ENCODE assay signal across 23 mouse cellular contexts in genomic region chr2:92065269-92065888, GRCm38 (mm10). TPM values are rescaled to one million over a fixed set of nuclear protein-coding genes. Genes with fewer than 3 reads are reported as not detected.
A peak's percentile ranks its signal among the peaks of the same experiment; 100 is the strongest.
DNase-seq lines count a peak whose midpoint lies in the region; ATAC-seq and TF ChIP-seq lines count a peak whose summit lies in the region.
"Had no signal": no experiment of that assay in that cellular context is flagged by ENCODE, and none has a peak within 500 bp of the region (broad histone marks: within the 10 kb centered on the region; RNA-seq: fewer than 3 reads in every experiment).

No protein-coding gene starts in this region.

- WGBS in kidney, embryonic 16.5 days = 83% methylated on average over 8 of the region's 8 CpGs

- no peaks in the 10 kb centered on the region for H3K36me3 ChIP-seq in kidney, embryonic 16.5 days (ENCODE audit: insufficient read depth, low read length)
- H3K36me3 ChIP-seq in CH12.LX (replicated peaks in 1 of 2; ENCODE audit: control insufficient read depth in 1 of 2, insufficient read depth in 1 of 2, low read length in 1 of 2) = no peaks in the 10 kb centered on the region
- H3K36me3 ChIP-seq: forebrain, embryonic 15.5 days; heart, embryonic 15.5 days; limb, embryonic 15.5 days; midbrain, embryonic 13.5 days had no signal

- no peak for TF ChIP-seq CTCF in CH12.LX (conservative IDR thresholded peaks at IDR 0.05 in 1 of 2, IDR thresholded peaks at IDR 0.05 in 1 of 2; ENCODE audit: low read depth in 2 of 2, low read length in 2 of 2)

- no peak for TF ChIP-seq EP300 in CH12.LX (IDR thresholded peaks at IDR 0.05; ENCODE audit: low read length)

- in situ Hi-C loops in CH12.LX (cut with MboI; ENCODE audit: low pct_ligation_motif_present, low pct_unique_long_range_greater_than_20kb, low sequenced_read_pairs) = no loop called here

- TF ChIP-seq POLR2A in CH12.LX (IDR thresholded peaks at IDR 0.05; ENCODE audit: low read depth, low read length) = peak; percentile 34; the same call in 1 of the 2 replicates

- no peak overlapping the region for H3K4me2 ChIP-seq in kidney, embryonic 16.5 days (replicated peaks; ENCODE audit: low read depth, low read length)
- H3K4me2 ChIP-seq in CH12.LX (ENCODE audit: insufficient read depth, low read depth, poor library complexity, severe bottlenecking) = peak overlapping the region; percentile 41
- H3K4me2 ChIP-seq: forebrain, embryonic 15.5 days; heart, embryonic 15.5 days; limb, embryonic 15.5 days; midbrain, embryonic 13.5 days had no signal

- H3K79me2 ChIP-seq in CH12.LX (replicated peaks; ENCODE audit: control insufficient read depth, extremely low read depth, insufficient read depth, poor library complexity, severe bottlenecking) = no peaks in the 10 kb centered on the region

- no peaks in the 10 kb centered on the region for H3K9me3 ChIP-seq in kidney, embryonic 16.5 days (ENCODE audit: low read length)
- no peaks in the 10 kb centered on the region for H3K9me3 ChIP-seq in CH12.LX (replicated peaks; ENCODE audit: low read length)
- H3K9me3 ChIP-seq: forebrain, embryonic 15.5 days; heart, embryonic 15.5 days; limb, embryonic 15.5 days; midbrain, embryonic 13.5 days had no signal

- TF ChIP-seq RAD21 in CH12.LX (IDR thresholded peaks at IDR 0.05; ENCODE audit: low read depth, low read length) = no peak

- no peak for DNase-seq in kidney, postnatal 4 days
- DNase-seq in CH12.LX (ENCODE audit: extremely low read depth) = peak; percentile 82
- DNase-seq in gonadal fat pad, adult 2 months (ENCODE audit: low read depth) = peak; percentile 46
- no peak for DNase-seq in urinary bladder, postnatal 14 days (ENCODE audit: low spot score)
- DNase-seq in right cerebral cortex, adult 18-20 months = no peak
- DNase-seq: adrenal gland, postnatal 14 days; cerebellum, adult 18-20 months; cerebellum, postnatal 36 days; gastrocnemius, postnatal 14 days; lung, adult 2 months; lung, postnatal 36 days; right cerebral cortex, postnatal 14 days; thymus, adult 2 months had no signal

- H3K27me3 ChIP-seq in kidney, embryonic 16.5 days (ENCODE audit: insufficient read depth, low read length) = peaks cover 14% of the 10 kb centered on the region
- H3K27me3 ChIP-seq in CH12.LX (replicated peaks) = peaks cover 9% of the 10 kb centered on the region
- H3K27me3 ChIP-seq: forebrain, embryonic 15.5 days had no signal

- no peak overlapping the region for H3K27ac ChIP-seq in kidney, embryonic 16.5 days (ENCODE audit: low read length)
- H3K27ac ChIP-seq in CH12.LX (ENCODE audit: insufficient read depth, low read depth) = peak overlapping the region; percentile 73
- H3K27ac ChIP-seq: forebrain, embryonic 15.5 days; heart, embryonic 15.5 days; limb, embryonic 15.5 days; midbrain, embryonic 13.5 days had no signal

- no peak overlapping the region for H3K9ac ChIP-seq in kidney, embryonic 16.5 days (replicated peaks; ENCODE audit: low read length)
- no peak overlapping the region for H3K9ac ChIP-seq in CH12.LX (ENCODE audit: insufficient read depth, low read depth)
- H3K9ac ChIP-seq: forebrain, embryonic 15.5 days; heart, embryonic 15.5 days; limb, embryonic 15.5 days; midbrain, embryonic 13.5 days had no signal

- dilution Hi-C loops in CH12.LX (cut with MboI; ENCODE audit: extremely low pct_ligation_motif_present, extremely low pct_unique_long_range_greater_than_20kb, low sequenced_read_pairs) = no loop called here

- no peaks in the 10 kb centered on the region; the same call in 1 of the 2 replicates for H3K4me1 ChIP-seq in kidney, embryonic 16.5 days (ENCODE audit: insufficient read depth, low read length)
- H3K4me1 ChIP-seq in CH12.LX (ENCODE audit: control insufficient read depth in 1 of 2, insufficient read depth in 2 of 2) = peaks cover 21 to 51% of the 10 kb centered on the region in 2 experiments
- H3K4me1 ChIP-seq: heart, embryonic 15.5 days had no signal

- ATAC-seq in kidney, embryonic 16.5 days (ENCODE audit: low FRiP score, low TSS enrichment) = peak; percentile 46; the same call in 1 of the 2 replicates
- ATAC-seq in monocyte, adult 5-6 weeks (replicated peaks; ENCODE audit: insufficient number of reproducible peaks, low FRiP score, low TSS enrichment, poor library complexity, severe bottlenecking) = peak; percentile 59; the same call in 1 of the 2 replicates
- ATAC-seq: forebrain, embryonic 15.5 days; hindbrain, embryonic 16.5 days; intestine, embryonic 16.5 days; midbrain, embryonic 13.5 days had no signal

- no peak overlapping the region for H3K4me3 ChIP-seq in kidney, embryonic 16.5 days (ENCODE audit: low read length)
- no peak overlapping the region for H3K4me3 ChIP-seq in CH12.LX (replicated peaks in 1 of 3; ENCODE audit: low read depth in 2 of 3, low read length in 2 of 3, poor library complexity in 1 of 3)
- H3K4me3 ChIP-seq: forebrain, embryonic 15.5 days; heart, embryonic 15.5 days; limb, embryonic 15.5 days; midbrain, embryonic 13.5 days; myocyte had no signal

TF ChIP-seq in CH12.LX, 34 proteins besides CTCF, POLR2A, EP300 and RAD21:
- TF ChIP-seq ZC3H11A (IDR thresholded peaks at IDR 0.05; ENCODE audit: low read depth, low read length) = no peak
- no peak for TF ChIP-seq MAFK (IDR thresholded peaks at IDR 0.05; ENCODE audit: insufficient replicate concordance, low read length)
- no peak for TF ChIP-seq CHD1 (IDR thresholded peaks at IDR 0.05; ENCODE audit: low read depth, low read length)
- TF ChIP-seq ZMIZ1 (IDR thresholded peaks at IDR 0.05; ENCODE audit: low read depth, low read length) = no peak
- no peak for TF ChIP-seq RCOR1 (conservative IDR thresholded peaks at IDR 0.05; ENCODE audit: low read depth, low read length)
- no peak for TF ChIP-seq JUND (conservative IDR thresholded peaks at IDR 0.05; ENCODE audit: low read depth, low read length)
- TF ChIP-seq ETS1 (conservative IDR thresholded peaks at IDR 0.05; ENCODE audit: low read depth, low read length) = peak; percentile 49
- TF ChIP-seq PAX5 (IDR thresholded peaks at IDR 0.05; ENCODE audit: low read length) = no peak
- peak; percentile 82 for TF ChIP-seq IRF4 (IDR thresholded peaks at IDR 0.05; ENCODE audit: low read depth, low read length)

RNA-seq across cellular contexts. Expression of gene Phf21a, which starts 27.5 kb away (rescaled TPM):
- polyA plus RNA-seq in kidney, embryonic 16.5 days (2015; fragmentation: Nextera tagmentation; extraction: Ambion mirVana) = 25.2 and 33.8 TPM in 2 replicates
- total RNA-seq in CH12.LX (2012; rRNA removed) (12.0 and 12.3 TPM in 2 replicates), CH12.LX (2014; rRNA removed) (8.8 and 10.2 TPM in 2 replicates)
- polyA plus RNA-seq in CH12.LX (2012; ENCODE audit: insufficient read length, low read depth) = 24.5 and 28.0 TPM in 2 replicates
- polyA plus RNA-seq in gonadal fat pad, adult 2 months (2012; rRNA removed) = 32.2 and 35.7 TPM in 2 replicates
- 96.6 to 144 TPM (median 103 TPM) in 3 replicates for total RNA-seq in monocyte, adult 5-6 weeks (2017)

RNA-seq across cellular contexts. Expression of gene Creb3l1, which starts 41.1 kb away (rescaled TPM):
- 12.3 and 14.9 TPM in 2 replicates for polyA plus RNA-seq in kidney, embryonic 16.5 days (2015; fragmentation: Nextera tagmentation; extraction: Ambion mirVana)
- total RNA-seq in CH12.LX (2012; rRNA removed) (0.29 and 0.59 TPM in 2 replicates), CH12.LX (2014; rRNA removed) (0.08 and 0.27 TPM in 2 replicates)
- polyA plus RNA-seq in CH12.LX (2012; ENCODE audit: insufficient read length, low read depth) = 1.5 and 2.0 TPM in 2 replicates
- polyA plus RNA-seq in gonadal fat pad, adult 2 months (2012; rRNA removed) = 3.6 and 11.0 TPM in 2 replicates
- total RNA-seq in monocyte, adult 5-6 weeks (2017) = 0.78 TPM in 1 of 3 replicates, not detected in the others
- total RNA-seq: hematopoietic stem cell, adult 5-6 weeks had no signal

Comparison
In these comparisons a context has a peak if more than half of its experiments do, and no peak if none do; other contexts are left out.
1. DNase-seq: peak in CH12.LX (single experiment) and gonadal fat pad, adult 2 months (single experiment); none in kidney, postnatal 4 days (0 of 2), urinary bladder, postnatal 14 days (single experiment) and right cerebral cortex, adult 18-20 months (single experiment).